Mouse (Mus musculus) myocyte (in vitro differentiated cells): ENCODE results near the gene Alyref2.

Experiments used
- E2F4 ChIP-seq: IDR thresholded peaks from one replicate; pipeline ENCODE4 v1.6.1; 2011; ENCODE audit warnings: mild to moderate bottlenecking, control low read depth, moderate library complexity; ENCODE audit not compliant: insufficient read depth
- MAX ChIP-seq: IDR thresholded peaks from one replicate; pipeline ENCODE4 v1.6.1; 2011; ENCODE audit warnings: low read depth, mild to moderate bottlenecking, control low read depth
- MYOD1 ChIP-seq, 3 experiments: IDR thresholded peaks; one replicate each; pipeline ENCODE4 v1.6.1; 2011; ENCODE audit warnings: control low read depth in 2 of 3, low read depth in 2 of 3, mild to moderate bottlenecking in 2 of 3, moderate library complexity in 1 of 3; ENCODE audit not compliant: insufficient read length in 2 of 3, control insufficient read depth in 1 of 3
- MYOG ChIP-seq, 3 experiments: IDR thresholded peaks; one replicate each; pipeline ENCODE4 v1.6.1; 2011; ENCODE audit warnings: control low read depth in 2 of 3, low read depth in 2 of 3, mild to moderate bottlenecking in 2 of 3; ENCODE audit not compliant: insufficient read length in 2 of 3, control insufficient read depth in 1 of 3, insufficient read depth in 1 of 3
- POLR2A ChIP-seq: IDR thresholded peaks from one replicate; pipeline ENCODE4 v1.6.1; 2011; ENCODE audit warnings: low read depth, mild to moderate bottlenecking, control low read depth, moderate library complexity; ENCODE audit not compliant: insufficient read length
- POLR2AphosphoS2 ChIP-seq: IDR thresholded peaks from one replicate; pipeline ENCODE4 v1.6.1; 2011; ENCODE audit warnings: low read depth, control low read depth; ENCODE audit not compliant: insufficient read length
- REST ChIP-seq: IDR thresholded peaks from one replicate; pipeline ENCODE4 v1.6.1; 2011; ENCODE audit warnings: mild to moderate bottlenecking, control low read depth, moderate library complexity; ENCODE audit not compliant: insufficient read depth, insufficient read length
- TCF12 ChIP-seq: IDR thresholded peaks from one replicate; pipeline ENCODE4 v1.6.1; 2011; ENCODE audit warnings: mild to moderate bottlenecking, control low read depth; ENCODE audit not compliant: poor library complexity, insufficient read depth, severe bottlenecking
- TCF3 ChIP-seq: IDR thresholded peaks from one replicate; pipeline ENCODE4 v1.6.1; 2011; ENCODE audit warnings: low read depth, control low read depth; ENCODE audit not compliant: insufficient read length
- USF1 ChIP-seq: IDR thresholded peaks from one replicate; pipeline ENCODE4 v1.6.1; 2011; ENCODE audit warnings: low read depth, mild to moderate bottlenecking, control low read depth, moderate library complexity

DNA sequence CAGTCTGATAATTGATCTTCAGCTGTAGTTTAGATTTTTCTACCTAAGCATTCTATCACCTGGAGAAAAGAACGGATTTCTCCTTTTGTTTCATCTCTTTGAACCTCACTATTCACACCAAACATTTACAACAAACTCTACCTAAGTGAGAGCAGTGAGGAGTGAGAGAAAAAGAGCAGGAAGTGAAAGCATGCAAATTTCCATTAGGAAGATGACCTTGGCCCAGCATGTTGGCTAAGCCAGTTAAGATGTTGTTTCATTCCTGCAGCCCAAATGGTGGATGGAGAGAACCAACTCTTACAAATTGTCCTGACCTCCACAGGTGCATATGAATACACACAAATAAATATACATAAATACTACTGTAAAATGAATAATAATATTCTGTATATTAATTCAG, 37.4 kb downstream of the Alyref2 start:
- no peak for TF ChIP-seq MYOG (IDR thresholded peaks at IDR 0.05; ENCODE audit: control insufficient read depth in 1 of 3, insufficient read depth in 1 of 3, insufficient read length in 2 of 3, low read depth in 2 of 3)
- no peak for TF ChIP-seq POLR2A
- no peak for TF ChIP-seq E2F4
- TF ChIP-seq TCF12: no peak
- TF ChIP-seq MYOD1 (IDR thresholded peaks at IDR 0.05; ENCODE audit: control insufficient read depth in 1 of 3, insufficient read length in 2 of 3, low read depth in 2 of 3): no peak
- TF ChIP-seq USF1: no peak
- no peak for TF ChIP-seq MAX
- no peak for TF ChIP-seq TCF3
- no peak for TF ChIP-seq REST
- no peak for TF ChIP-seq POLR2AphosphoS2
